Mouse (Mus musculus) G1E (cell line): Measurements from ENCODE around the gene Renbp.

Source experiments
- CTCF ChIP-seq: IDR thresholded peaks from 2 replicates; pipeline ENCODE4 v1.5.1; 2012; ENCODE audit warnings: low read depth, low read length, inconsistent platforms, mixed read lengths
- GATA1 ChIP-seq: IDR thresholded peaks from 2 replicates; pipeline ENCODE4 v1.6.1; 2012; ENCODE audit warnings: borderline replicate concordance, low read length, inconsistent platforms, mixed read lengths
- GATA2 ChIP-seq: IDR thresholded peaks from 2 replicates; pipeline ENCODE4 v1.6.1; 2012; ENCODE audit warnings: low read depth, low read length, inconsistent platforms, borderline replicate concordance
- POLR2AphosphoS5 ChIP-seq: IDR thresholded peaks from 2 replicates; pipeline ENCODE4 v1.6.1; 2012; ENCODE audit warnings: low read depth, low read length, inconsistent platforms; ENCODE audit not compliant: insufficient replicate concordance
- TAL1 ChIP-seq: conservative IDR thresholded peaks from 2 replicates; pipeline ENCODE4 v1.6.1; 2012; ENCODE audit warnings: low read depth, low read length, inconsistent platforms, mixed read lengths

GRCm38 (mm10) chrX:73921285-73921822, 9.3 kb downstream of the Renbp start:
- TF ChIP-seq CTCF (no peak), TAL1 (no peak), GATA1 (no peak), POLR2AphosphoS5 (no peak), GATA2 (no peak)
